Mouse (Mus musculus) hindlimb bud, embryonic 11.5 days (tissue): ENCODE data around the gene Galnt7.

Source experiments
- DNase-seq: peaks from one replicate; pipeline ENCODE4 v3.0.0-alpha.2; 2012; ENCODE audit warnings: low read depth, low spot score; ENCODE audit errors: extremely low spot score

Galnt7 gene

DNA sequence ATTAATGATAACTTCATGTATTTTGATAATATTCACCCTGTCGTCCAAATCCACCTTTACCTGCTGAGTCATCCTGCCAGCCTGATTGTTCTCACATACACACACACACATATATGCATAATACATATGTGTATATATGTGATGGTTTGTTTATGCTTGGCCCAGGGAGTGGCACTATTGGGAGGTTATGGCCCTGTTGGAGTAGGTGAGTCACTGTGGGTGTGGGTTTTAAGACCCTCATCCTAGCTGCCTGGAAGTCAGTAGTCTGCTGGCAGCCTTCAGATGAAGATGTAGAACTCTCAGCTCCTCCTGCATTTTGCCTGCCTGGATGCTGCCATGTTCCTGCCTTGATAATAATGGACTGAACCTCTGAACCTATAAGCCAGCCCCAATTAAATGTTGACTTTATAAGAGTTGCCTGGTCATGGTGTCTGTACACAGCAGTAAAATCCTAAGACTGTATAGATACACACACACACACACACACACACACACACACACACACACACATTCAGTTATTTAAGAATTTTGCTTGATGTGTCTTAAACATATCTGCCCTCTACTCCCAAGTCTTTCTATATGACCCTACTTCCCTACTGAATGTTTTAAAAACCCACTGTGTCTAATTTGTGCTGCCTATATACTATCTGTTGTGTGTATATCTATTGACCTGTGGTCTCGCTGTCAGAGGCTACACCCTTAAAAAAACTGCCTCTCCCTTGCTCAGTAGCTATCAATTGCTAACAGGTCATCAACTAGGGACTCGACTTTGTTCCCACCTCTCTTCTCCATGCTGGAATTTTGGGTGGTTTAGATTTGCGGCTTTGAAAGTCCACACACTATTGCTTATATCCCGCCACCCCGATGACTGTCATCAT is 23.8 kb downstream of the Galnt7 start:
- DNase-seq, result no peak

- DNase-seq, result no peak
These were observed 24.7 kb downstream of the Galnt7 start for GRCm38 (mm10) chr8:57627946-57628786.

- no peak for DNase-seq
These were observed 28.9 kb downstream of the Galnt7 start for GRCm38 (mm10) chr8:57623955-57624354.

- no peak for DNase-seq
These were observed 29.8 kb downstream of the Galnt7 start for GRCm38 (mm10) chr8:57623051-57623450.

DNA sequence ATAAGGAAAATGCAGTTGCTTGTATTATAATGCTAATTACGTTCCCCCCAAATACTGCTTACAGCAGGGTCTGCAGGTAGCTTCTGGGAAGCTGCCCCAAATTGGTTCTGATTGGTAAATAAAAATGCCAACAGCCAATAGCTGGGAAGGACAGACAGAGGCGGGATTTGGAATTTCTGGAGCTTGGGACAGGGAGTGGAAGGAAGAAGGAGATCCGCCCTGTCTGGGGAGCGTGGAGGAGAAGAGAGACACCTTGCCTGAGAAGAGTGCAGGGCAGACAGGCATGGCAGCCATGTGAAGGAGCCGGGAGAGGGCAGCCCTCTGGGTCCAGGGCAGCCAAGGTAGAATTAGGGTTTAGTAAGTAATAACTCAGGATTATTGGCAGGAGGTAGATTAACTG is 35.9 kb downstream of the Galnt7 start:
- DNase-seq, result no peak

DNA sequence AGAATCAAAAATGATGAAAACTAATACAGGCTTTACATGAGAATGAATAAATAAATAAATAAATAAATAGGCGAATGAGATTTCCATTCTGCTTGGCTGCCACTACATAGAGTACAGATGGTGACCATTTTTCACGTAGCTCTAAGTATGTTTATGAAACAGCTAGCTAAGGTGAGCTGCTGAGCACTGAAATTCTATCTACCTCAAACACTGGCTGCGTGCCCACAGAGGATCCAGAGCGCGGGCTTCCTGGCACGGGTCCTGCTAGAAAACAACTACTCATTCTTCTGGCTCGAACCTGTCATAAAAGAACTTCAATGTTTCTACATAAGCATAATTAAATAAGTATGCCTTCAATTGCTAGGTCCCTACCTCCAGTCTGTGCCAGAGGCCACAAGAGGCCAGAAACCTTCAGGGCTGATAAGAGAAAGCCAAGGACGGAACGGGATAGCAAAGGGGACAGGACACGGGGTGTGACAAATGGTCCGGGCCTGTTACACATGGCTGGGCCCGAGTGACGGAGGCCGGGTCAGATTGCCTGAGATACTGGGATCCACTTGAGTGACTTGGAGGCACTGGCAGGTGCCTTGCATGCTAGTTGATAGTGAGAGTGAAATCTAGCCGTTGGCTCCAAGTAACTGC is 37.7 kb downstream of the Galnt7 start:
- no peak for DNase-seq

GRCm38 (mm10) chr8:57611419-57611977 is 41.3 kb downstream of the Galnt7 start:
- DNase-seq, result no peak

DNA sequence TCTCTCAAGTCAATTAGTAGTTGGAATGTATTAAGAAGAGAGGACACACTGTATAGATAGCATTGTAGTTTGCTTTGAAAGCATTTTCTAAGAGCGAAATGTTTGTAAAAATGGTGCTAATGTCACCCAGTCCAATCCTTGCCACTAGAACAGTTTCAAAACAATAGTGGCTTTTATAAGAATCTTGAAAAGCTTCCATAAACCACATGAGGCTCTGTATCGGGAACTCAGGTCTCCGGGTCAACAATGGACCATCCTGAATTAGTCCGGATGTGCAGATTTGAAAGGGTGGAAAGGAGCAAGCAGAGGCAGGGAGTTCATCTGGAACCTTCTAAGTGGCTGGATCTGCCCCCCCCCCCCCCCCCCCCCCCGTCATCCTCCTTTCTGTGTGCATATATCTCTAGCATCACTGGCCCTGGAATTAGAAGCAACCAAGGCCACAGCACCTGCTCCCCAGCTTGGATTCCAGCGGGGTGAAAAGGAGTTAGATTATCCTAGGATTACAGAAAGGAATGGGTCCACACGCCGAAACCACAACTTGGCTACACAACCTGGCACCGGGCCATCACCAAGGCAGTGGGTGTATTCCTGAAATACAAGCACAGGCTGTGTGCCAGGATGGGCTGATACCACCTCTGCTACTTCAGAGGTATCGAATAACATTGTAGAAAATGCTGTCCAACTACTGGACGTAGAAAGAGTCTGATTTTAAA is 42.0 kb downstream of the Galnt7 start:
- no peak for DNase-seq

- no peak for DNase-seq
These were observed 50.3 kb downstream of the Galnt7 start for GRCm38 (mm10) chr8:57602511-57602910.

DNA sequence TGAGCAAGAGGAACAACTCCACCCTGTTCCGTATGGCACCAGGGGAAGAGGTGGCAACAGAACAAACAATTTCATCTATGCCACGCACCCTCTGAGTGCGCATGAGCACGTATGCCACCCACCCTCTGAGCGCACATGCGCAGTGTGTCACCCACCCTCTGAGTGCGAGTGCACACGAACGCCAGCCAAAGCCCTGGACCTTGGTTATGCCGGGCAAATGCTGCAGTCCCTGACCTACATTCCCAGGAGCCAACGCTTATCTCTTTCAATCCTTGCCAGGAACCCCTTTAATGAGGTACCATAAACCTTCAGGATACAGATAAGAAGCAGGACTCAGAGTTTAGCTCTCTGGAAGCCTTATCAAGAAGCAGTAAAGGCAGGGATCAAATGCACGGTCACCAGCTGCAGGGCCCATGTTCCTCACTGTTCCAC is 50.8 kb downstream of the Galnt7 start:
- no peak for DNase-seq

DNA sequence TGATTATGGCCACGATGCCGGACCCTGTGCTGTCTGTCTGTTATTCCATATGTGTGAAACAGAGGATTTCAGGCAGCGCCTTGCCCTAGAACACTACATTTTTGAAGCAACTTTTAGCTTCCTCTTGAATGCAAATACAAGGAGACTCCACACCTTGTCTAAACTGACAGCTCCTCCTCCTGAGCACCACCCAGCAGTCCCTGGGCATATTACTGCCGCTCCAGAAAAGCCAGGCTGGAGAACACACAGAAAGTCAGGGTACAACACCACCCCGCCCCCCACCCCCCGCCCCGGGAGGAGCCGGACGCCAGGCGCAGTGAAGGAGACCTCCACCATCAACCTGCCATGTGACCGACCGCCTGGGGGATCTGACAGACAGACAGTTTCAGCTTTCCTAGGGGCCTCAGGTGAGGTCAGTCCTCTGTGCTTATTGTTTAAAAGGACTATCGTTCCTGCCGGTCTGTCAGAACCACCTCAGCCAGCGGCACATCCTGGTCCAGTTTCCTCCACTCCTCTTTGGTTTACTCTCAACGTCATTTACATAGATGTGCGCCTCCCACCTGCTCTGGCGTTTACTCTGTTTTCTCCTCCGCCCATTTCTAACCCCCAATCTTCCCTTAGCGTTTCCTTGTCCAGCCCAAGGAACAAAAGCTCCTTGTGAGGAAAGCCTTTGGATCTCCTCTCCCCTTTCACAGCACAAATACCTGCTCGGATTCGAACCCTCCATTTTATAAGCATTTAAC is 52.8 kb downstream of the Galnt7 start:
- no peak for DNase-seq

DNA sequence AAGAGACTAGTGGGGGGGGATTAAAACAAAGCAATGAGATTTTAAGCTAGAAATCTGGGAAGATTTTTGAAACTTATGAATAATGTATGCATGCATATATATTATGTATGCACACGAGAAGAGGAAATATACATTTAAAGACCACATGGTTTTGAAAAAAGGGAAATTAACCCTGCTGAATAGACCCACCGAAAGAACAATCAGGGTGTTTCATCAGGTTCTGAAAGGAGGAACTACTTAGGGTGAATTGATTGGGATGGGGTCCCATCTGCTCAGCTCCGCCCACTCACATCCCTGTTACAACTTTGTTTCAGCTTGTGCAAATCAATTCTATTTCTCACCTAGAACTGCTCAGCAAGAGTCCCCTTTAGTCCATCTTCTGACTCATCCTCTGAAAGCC is 57.0 kb downstream of the Galnt7 start:
- no peak for DNase-seq

DNA sequence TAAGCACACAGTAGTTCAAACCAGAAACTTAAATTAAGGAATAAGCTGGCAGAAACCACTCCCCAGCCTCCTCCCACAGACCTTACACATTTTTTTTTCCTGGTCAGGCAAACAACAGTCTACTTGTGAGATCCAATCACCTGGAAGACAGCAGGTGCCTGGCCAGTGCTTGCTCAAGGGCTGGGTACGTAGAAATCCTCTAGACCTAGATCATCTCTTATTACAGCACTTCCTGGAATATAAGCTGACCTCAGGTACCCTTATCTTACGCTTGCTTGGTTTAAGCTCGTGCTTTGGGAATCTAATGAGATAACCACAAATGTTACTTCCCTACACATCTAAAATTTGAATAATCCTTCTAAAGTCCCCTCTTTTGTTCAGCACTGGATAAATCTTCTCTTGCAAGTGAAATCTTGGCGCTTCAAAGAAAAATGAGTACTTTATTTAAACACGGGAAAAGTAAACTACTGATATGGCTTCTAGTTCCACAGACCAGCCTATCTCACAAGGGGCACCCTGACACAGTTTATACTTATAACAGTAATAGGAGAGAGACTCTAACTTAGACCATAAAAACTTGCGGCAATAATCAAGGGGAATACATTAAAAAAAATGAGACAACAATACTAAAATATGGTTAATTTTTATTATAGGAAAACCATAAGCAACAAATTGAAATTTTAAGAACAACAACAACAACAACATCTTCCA is 58.5 kb downstream of the Galnt7 start:
- no peak for DNase-seq

DNA sequence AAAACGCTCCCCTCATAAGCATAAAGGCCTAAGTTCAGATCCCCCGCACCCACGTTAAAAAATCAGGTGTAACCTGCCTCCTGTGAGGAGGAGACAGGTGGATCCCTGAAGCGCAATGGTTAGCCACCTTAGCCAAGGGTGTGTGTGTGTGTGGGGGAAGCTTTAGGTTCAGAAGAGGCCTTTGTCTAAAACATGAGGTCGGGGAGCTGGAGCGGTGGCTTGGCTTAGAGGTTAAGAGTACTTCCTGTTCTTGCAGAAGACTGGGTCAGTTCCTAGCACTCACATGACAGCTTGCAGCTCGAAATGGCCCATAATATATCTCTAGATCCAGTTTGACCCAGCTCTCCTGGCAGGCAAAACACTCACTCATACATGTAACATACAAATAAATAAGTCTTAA is 60.2 kb downstream of the Galnt7 start:
- DNase-seq, result no peak

DNA sequence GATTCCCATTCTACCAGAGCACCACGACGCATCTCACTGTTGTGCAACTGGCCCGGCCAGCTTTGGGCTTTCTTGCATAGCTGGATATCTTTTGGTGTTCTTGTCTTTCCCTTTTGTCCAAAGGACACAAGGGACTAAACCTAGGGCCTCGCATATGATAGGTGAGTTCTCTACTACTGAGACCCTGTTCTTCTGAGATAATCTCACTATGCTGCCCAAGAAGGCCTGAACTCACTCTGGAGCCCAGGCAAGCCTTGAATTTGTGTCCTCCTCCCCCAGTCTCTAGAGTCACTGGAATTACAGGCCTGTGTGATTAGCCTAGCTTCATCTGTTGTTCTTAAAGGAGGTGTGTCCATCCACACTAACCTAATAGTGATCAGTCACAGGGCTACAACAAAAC is 61.2 kb downstream of the Galnt7 start:
- DNase-seq, result no peak

GRCm38 (mm10) chr8:57590015-57590414 is 62.8 kb downstream of the Galnt7 start:
- DNase-seq, result no peak

- DNase-seq, result no peak
These were observed 63.7 kb downstream of the Galnt7 start for GRCm38 (mm10) chr8:57589176-57589575.

- no peak for DNase-seq
These were observed 64.2 kb downstream of the Galnt7 start for GRCm38 (mm10) chr8:57588604-57589003.

DNA sequence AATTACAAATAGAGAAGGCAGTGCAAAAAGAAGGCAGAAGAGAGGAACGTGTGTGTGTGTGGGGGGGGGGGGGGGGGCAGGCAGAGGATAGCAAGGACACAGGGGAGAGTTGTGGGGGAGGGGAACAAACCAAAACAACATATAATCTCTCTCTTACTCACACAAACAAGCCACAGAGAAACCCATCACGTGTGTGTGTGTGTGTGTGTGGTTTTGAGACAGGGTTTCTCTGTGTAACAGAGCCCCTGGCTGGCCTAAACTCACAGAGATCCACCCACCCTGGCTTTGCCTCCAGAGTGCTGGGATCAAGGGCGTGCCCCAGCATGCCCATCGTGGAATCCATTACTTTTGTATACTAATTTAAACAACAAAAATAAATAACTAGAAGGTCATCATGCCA is 66.2 kb downstream of the Galnt7 start:
- no peak for DNase-seq
